Mouse (Mus musculus) MEL (cell line): ENCODE data around the gene Gm10775. TPM values are rescaled to one million over a fixed set of nuclear protein-coding genes. Genes with fewer than 3 reads are reported as not detected.

ENCODE experiments used
- DNase-seq: peaks from one replicate; pipeline ENCODE4 v3.0.0; 2011; ENCODE audit warnings: low read depth, low spot score
- H3K27ac ChIP-seq: 2 replicates; pipeline ENCODE4 v1.5.1; 2012; ENCODE audit warnings: low read depth, mild to moderate bottlenecking, control low read depth, low read length, moderate library complexity; ENCODE audit not compliant: control insufficient read depth
- H3K27me3 ChIP-seq, 2 experiments: fragments of 150-350 bp in 1 of 2; sonication (generic) in 1 of 2; 2 replicates each; pipeline ENCODE4 v1.6.1; 2012; ENCODE audit warnings: low read length in 2 of 2, mild to moderate bottlenecking in 2 of 2, improper control_type of control experiment in 1 of 2, moderate library complexity in 1 of 2; ENCODE audit not compliant: insufficient read depth in 2 of 2, control insufficient read depth in 1 of 2
- H3K36me3 ChIP-seq, 2 experiments: 2 replicates each; pipeline ENCODE4 v1.6.1; 2012 to 2014; ENCODE audit warnings: low read length in 2 of 2, improper control_type of control experiment in 1 of 2, inconsistent platforms in 1 of 2, mild to moderate bottlenecking in 1 of 2; ENCODE audit not compliant: insufficient read depth in 2 of 2, control insufficient read depth in 1 of 2
- H3K4me1 ChIP-seq, 2 experiments: fragments of 150-350 bp in 1 of 2; sonication (generic) in 1 of 2; 2 replicates each; pipeline ENCODE4 v1.6.1; 2012; ENCODE audit warnings: low read length in 2 of 2, improper control_type of control experiment in 1 of 2, mild to moderate bottlenecking in 1 of 2; ENCODE audit not compliant: insufficient read depth in 2 of 2, control insufficient read depth in 1 of 2
- H3K4me3 ChIP-seq, 2 experiments: fragments of 150-350 bp in 1 of 2; sonication (generic) in 1 of 2; 2 replicates each; pipeline ENCODE4 v1.5.1; 2012; ENCODE audit warnings: low read depth in 2 of 2, low read length in 2 of 2, mild to moderate bottlenecking in 2 of 2, moderate library complexity in 2 of 2, control low read depth in 1 of 2, improper control_type of control experiment in 1 of 2; ENCODE audit not compliant: control insufficient read depth in 1 of 2, insufficient read depth in 1 of 2
- H3K79me2 ChIP-seq: 2 replicates; pipeline ENCODE4 v1.6.1; 2012; ENCODE audit warnings: mild to moderate bottlenecking, low read length, moderate library complexity; ENCODE audit not compliant: control insufficient read depth, poor library complexity, insufficient read depth
- H3K9ac ChIP-seq: 2 replicates; pipeline ENCODE4 v1.6.1; 2012; ENCODE audit warnings: low read depth, mild to moderate bottlenecking, control low read depth, low read length, moderate library complexity; ENCODE audit not compliant: control insufficient read depth, poor library complexity, severe bottlenecking
- H3K9me3 ChIP-seq: fragments of 150-350 bp; sonication (generic); replicated peaks from 2 replicates; pipeline ENCODE4 v1.6.1; 2012; ENCODE audit warnings: mild to moderate bottlenecking, low read length, improper control_type of control experiment, moderate library complexity; ENCODE audit not compliant: insufficient read depth
- BHLHE40 ChIP-seq: IDR thresholded peaks from 2 replicates; pipeline ENCODE4 v1.6.1; 2012; ENCODE audit warnings: low read depth, mild to moderate bottlenecking, inconsistent platforms, low read length, improper control_type of control experiment, borderline replicate concordance
- CHD2 ChIP-seq: IDR thresholded peaks from 2 replicates; pipeline ENCODE4 v1.6.1; 2011; ENCODE audit warnings: low read length, improper control_type of control experiment
- CTCF ChIP-seq, 3 experiments: IDR thresholded peaks in 2 of 3; conservative IDR thresholded peaks in 1 of 3; 2 replicates each; pipeline ENCODE4 v1.5.1; 2011 to 2012; ENCODE audit warnings: low read length in 3 of 3, low read depth in 2 of 3, mild to moderate bottlenecking in 2 of 3, improper control_type of control experiment in 1 of 3, inconsistent platforms in 1 of 3, mixed read lengths in 1 of 3, moderate library complexity in 1 of 3; ENCODE audit not compliant: control insufficient read depth in 1 of 3, insufficient read depth in 1 of 3, poor library complexity in 1 of 3, severe bottlenecking in 1 of 3
- E2F4 ChIP-seq: IDR thresholded peaks from 2 replicates; pipeline ENCODE4 v1.6.1; 2011; ENCODE audit warnings: low read depth, low read length, improper control_type of control experiment, borderline replicate concordance
- ELF1 ChIP-seq: IDR thresholded peaks from 2 replicates; pipeline ENCODE4 v1.6.1; 2014; ENCODE audit warnings: low read depth, mild to moderate bottlenecking, inconsistent platforms, low read length, improper control_type of control experiment, moderate library complexity
- EP300 ChIP-seq, 2 experiments: IDR thresholded peaks; 2 replicates each; pipeline ENCODE4 v1.6.1; 2011; ENCODE audit warnings: improper control_type of control experiment in 2 of 2, low read length in 2 of 2, low read depth in 1 of 2, mild to moderate bottlenecking in 1 of 2
- ETS1 ChIP-seq: IDR thresholded peaks from 2 replicates; pipeline ENCODE4 v1.6.1; 2012; ENCODE audit warnings: low read depth, mild to moderate bottlenecking, inconsistent platforms, low read length, improper control_type of control experiment, moderate library complexity
- GATA1 ChIP-seq: IDR thresholded peaks from 2 replicates; pipeline ENCODE4 v1.6.1; 2011; ENCODE audit warnings: low read depth, low read length, improper control_type of control experiment
- KAT2A ChIP-seq: conservative IDR thresholded peaks from 2 replicates; pipeline ENCODE4 v1.6.1; 2012; ENCODE audit warnings: low read depth, low read length, improper control_type of control experiment, inconsistent platforms
- MAZ ChIP-seq: IDR thresholded peaks from 2 replicates; pipeline ENCODE4 v1.6.1; 2012; ENCODE audit warnings: low read depth, mild to moderate bottlenecking, inconsistent platforms, low read length, improper control_type of control experiment
- MEF2A ChIP-seq: IDR thresholded peaks from 2 replicates; pipeline ENCODE4 v1.6.1; 2014; ENCODE audit warnings: low read depth, mild to moderate bottlenecking, inconsistent platforms, low read length, improper control_type of control experiment; ENCODE audit not compliant: poor library complexity, insufficient replicate concordance, severe bottlenecking; ENCODE audit errors: extremely low read depth
- POLR2A ChIP-seq, 2 experiments: IDR thresholded peaks; 2 replicates each; pipeline ENCODE4 v1.6.1; 2011 to 2012; ENCODE audit warnings: low read length in 2 of 2, mild to moderate bottlenecking in 2 of 2, control low read depth in 1 of 2, improper control_type of control experiment in 1 of 2, low read depth in 1 of 2, moderate library complexity in 1 of 2; ENCODE audit not compliant: control insufficient read depth in 1 of 2, insufficient read depth in 1 of 2, poor library complexity in 1 of 2
- RCOR1 ChIP-seq: IDR thresholded peaks from 2 replicates; pipeline ENCODE4 v1.6.1; 2012; ENCODE audit warnings: low read depth, mild to moderate bottlenecking, inconsistent platforms, low read length, improper control_type of control experiment
- SIN3A ChIP-seq: IDR thresholded peaks from 2 replicates; pipeline ENCODE4 v1.6.1; 2012; ENCODE audit warnings: low read length, improper control_type of control experiment, inconsistent platforms
- TAL1 ChIP-seq: IDR thresholded peaks from 2 replicates; pipeline ENCODE4 v1.6.1; 2012; ENCODE audit warnings: mild to moderate bottlenecking, inconsistent platforms, low read length, moderate library complexity, mixed read lengths
- UBTF ChIP-seq: IDR thresholded peaks from 2 replicates; pipeline ENCODE4 v1.6.1; 2012; ENCODE audit warnings: low read depth, mild to moderate bottlenecking, inconsistent platforms, low read length, improper control_type of control experiment, moderate library complexity, borderline replicate concordance; ENCODE audit not compliant: insufficient read depth
- USF2 ChIP-seq, 2 experiments: IDR thresholded peaks; 2 replicates each; pipeline ENCODE4 v1.6.1; 2011 to 2012; ENCODE audit warnings: improper control_type of control experiment in 2 of 2, low read length in 2 of 2, borderline replicate concordance in 1 of 2, inconsistent platforms in 1 of 2, low read depth in 1 of 2, mild to moderate bottlenecking in 1 of 2; ENCODE audit not compliant: insufficient read depth in 1 of 2
- ZKSCAN1 ChIP-seq: IDR thresholded peaks from 2 replicates; pipeline ENCODE4 v1.6.1; 2012; ENCODE audit warnings: low read depth, mild to moderate bottlenecking, inconsistent platforms, low read length, improper control_type of control experiment, moderate library complexity
- ZNF384 ChIP-seq: IDR thresholded peaks from 2 replicates; pipeline ENCODE4 v1.6.1; 2012; ENCODE audit warnings: low read depth, mild to moderate bottlenecking, inconsistent platforms, low read length, improper control_type of control experiment
- polyA plus RNA-seq, 2 experiments: library from polyadenylated mRNA; stranded (reverse) in 1 of 2; unstranded in 1 of 2; fragments of >175 nt in 1 of 2; fragments of >200 nt in 1 of 2; gene quantifications; 2 replicates each; pipeline versions ENCODE4 v1.2.1 to v1.2.4; 2012; ENCODE audit warnings: low replicate concordance in 2 of 2, low read depth in 1 of 2; ENCODE audit not compliant: insufficient read length in 2 of 2, insufficient read depth in 1 of 2, missing spikeins in 1 of 2
- total RNA-seq: library from RNA; depleted of rRNA; stranded (reverse); fragments of 300-350 nt; gene quantifications from 2 replicates; pipeline ENCODE4 v1.2.3, GENCODE M21; 2012

Gene Gm10775
- total and polyA plus RNA-seq, 3 experiments, result 0.21 TPM; not detected in 2

DNA sequence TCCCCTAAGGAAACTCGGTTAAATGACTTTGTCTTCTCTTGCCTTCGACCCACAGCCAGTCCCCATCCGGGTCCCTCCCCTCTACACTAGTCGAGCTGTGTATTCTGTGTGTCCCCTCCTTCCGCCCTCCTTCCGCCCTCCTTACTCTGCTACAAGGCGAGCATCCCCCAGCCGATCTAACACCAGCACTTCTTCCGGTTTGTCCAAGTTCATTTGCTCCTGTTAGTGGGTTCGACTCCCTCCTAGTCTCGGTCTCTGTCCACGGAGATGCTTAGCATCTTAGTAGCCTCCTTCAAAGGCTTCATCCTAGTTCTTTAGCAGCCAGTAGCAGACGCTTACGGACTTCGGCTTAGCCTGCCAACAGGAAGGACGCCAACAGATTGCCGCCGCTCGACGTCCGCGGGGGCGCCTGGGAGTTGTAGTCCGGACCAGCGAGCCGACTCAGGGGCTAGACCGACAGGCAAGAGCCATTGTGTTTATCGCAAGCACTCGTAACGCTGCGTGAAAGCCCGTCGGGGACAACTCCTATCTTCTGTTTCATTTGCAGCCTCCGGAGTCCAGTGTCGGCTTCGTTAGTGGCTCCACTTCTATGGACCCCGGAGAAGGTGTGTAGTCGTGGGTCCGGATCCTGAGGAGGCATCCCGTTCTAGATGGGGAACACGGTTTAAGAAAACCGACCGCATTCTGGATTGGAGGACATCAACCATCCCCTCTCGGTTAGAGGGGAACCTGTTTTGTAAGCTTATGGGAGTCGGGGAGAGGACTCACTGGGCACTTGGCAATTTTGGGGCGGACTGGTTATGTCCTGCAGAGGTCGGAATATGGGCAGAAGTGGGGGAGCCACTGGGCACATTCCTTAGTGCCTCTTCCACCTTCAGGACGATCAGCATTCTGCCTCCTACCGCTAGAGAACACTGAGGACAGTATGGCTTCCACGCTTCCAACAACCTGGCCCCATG lies 19.3 kb downstream of the Gm10775 start, which contains the start of gene Zfp369 (continued):
- no peak for TF ChIP-seq USF2 (IDR thresholded peaks at IDR 0.05; ENCODE audit: borderline replicate concordance in 1 of 2, insufficient read depth in 1 of 2, low read depth in 1 of 2, low read length in 2 of 2)
- peak; percentile 79 for TF ChIP-seq ELF1
- TF ChIP-seq ZKSCAN1, result no peak
- TF ChIP-seq MEF2A, result no peak
- no peak for TF ChIP-seq TAL1
- no peak for TF ChIP-seq MAZ
- TF ChIP-seq EP300 (IDR thresholded peaks at IDR 0.05; ENCODE audit: low read depth in 1 of 2, low read length in 2 of 2), result no peak
- TF ChIP-seq CHD2, result no peak
- peak; percentile 45 to 80; a peak in 3 of 4 replicates for TF ChIP-seq POLR2A (IDR thresholded peaks at IDR 0.05; ENCODE audit: control insufficient read depth in 1 of 2, insufficient read depth in 1 of 2, low read depth in 1 of 2, low read length in 2 of 2, poor library complexity in 1 of 2)
- TF ChIP-seq ETS1, result peak; percentile 19; the same call in 1 of the 2 replicates
- no peak for TF ChIP-seq E2F4
- TF ChIP-seq SIN3A, result peak; percentile 90; the same call in 1 of the 2 replicates
- no peak for TF ChIP-seq ZNF384
- TF ChIP-seq GATA1, result no peak
- TF ChIP-seq BHLHE40, result no peak
- peak; percentile 91 for TF ChIP-seq KAT2A

DNA sequence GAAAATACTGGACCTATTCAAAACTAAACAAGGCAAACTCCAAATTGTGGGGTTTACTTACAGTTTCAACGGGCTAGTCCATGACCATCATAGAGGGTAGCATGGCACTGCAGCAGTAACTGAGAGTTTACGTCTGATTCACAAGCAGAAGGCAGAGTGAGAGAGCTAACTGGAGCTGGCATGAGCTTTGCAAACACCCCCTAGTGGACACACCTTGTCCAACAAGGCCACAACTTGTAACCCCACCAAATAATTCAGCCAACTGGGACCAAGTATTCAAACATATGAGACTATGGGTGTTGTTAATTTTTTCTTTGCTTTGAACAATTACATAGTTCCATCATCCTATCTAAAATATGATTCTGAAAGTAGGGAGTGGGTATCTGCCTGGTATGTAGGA lies 27.4 kb downstream of the Gm10775 start:
- Histone ChIP-seq H3K4me3 (no peak overlapping the region), H3K4me1 (no peaks in the 10 kb centered on the region), H3K79me2 (no peaks in the 10 kb centered on the region), H3K9ac (no peak overlapping the region), H3K9me3 (no peaks in the 10 kb centered on the region), H3K27ac (no peak overlapping the region), H3K27me3 (no peaks in the 10 kb centered on the region), H3K36me3 (peaks cover 0 to 8% of the 10 kb centered on the region in 2 experiments; a peak in 2 of 4 replicates)
- TF ChIP-seq USF2 (IDR thresholded peaks at IDR 0.05; ENCODE audit: borderline replicate concordance in 1 of 2, insufficient read depth in 1 of 2, low read depth in 1 of 2, low read length in 2 of 2) (no peak), RCOR1 (no peak), UBTF (no peak), CTCF (IDR thresholded peaks at IDR 0.05 in 2 of 3, conservative IDR thresholded peaks at IDR 0.05 in 1 of 3; ENCODE audit: control insufficient read depth in 1 of 3, insufficient read depth in 1 of 3, low read depth in 2 of 3, low read length in 3 of 3, poor library complexity in 1 of 3, severe bottlenecking in 1 of 3) (peak in 2 of 3 experiments; percentile 14 to 18; a peak in 2 of 6 replicates)
- DNase-seq, result peak; percentile 19
